Mouse (Mus musculus) gastrocnemius, adult 2 months (tissue): ENCODE data around the gene Lemd1. TPM values are rescaled to one million over a fixed set of nuclear protein-coding genes. Genes with fewer than 3 reads are reported as not detected.

ENCODE experiments used
- DNase-seq: peaks from one replicate; pipeline ENCODE4 v3.0.0; 2022
- H3K27ac ChIP-seq: fragments of 200-600 bp; 2 replicates; pipeline ENCODE4 v1.8.1; 2022; ENCODE audit warnings: mild to moderate bottlenecking
- H3K4me3 ChIP-seq: fragments of 200-600 bp; 2 replicates; pipeline ENCODE4 v1.8.1; 2022; ENCODE audit warnings: mild to moderate bottlenecking, moderate library complexity
- CTCF ChIP-seq: fragments of 200-600 bp; IDR thresholded peaks from 2 replicates; pipeline ENCODE4 v1.8.1; 2022; ENCODE audit warnings: antibody characterized with exemption, mild to moderate bottlenecking, moderate library complexity
- intact Hi-C: fragments of 180-260 bp; cut with DNase I; formaldehyde crosslinking; loops from one replicate; pipeline ENCODE4 v1.15.1; 2025
- long read RNA-seq, 2 experiments: library from polyadenylated mRNA; stranded (forward); transcript quantifications; one replicate each; pipeline ENCODE4 v2.0.0; 2021
- total RNA-seq, 2 experiments: library from RNA; stranded (reverse); gene quantifications; 2 replicates each; pipeline ENCODE4 v1.2.3; 2021

Lemd1 gene
- total RNA-seq: not detected
- long read RNA-seq, experiment 1: 0 reads
- long read RNA-seq, experiment 2: 0 reads

- intact Hi-C loops: no loop called here
- no peak for TF ChIP-seq CTCF
- H3K4me3 ChIP-seq: peak within 1 kb of the TSS; percentile 66
Measured at GRCm38 (mm10) chr1:132191093-132191785, at the start of gene Lemd1, which contains the start of gene AC124108.1. Lemd1 (plus strand) TSS chr1:132191431. AC124108.1 (plus strand) TSS chr1:132191457.

GRCm38 (mm10) chr1:132141753-132142152, 49.5 kb upstream of the Lemd1 start:
- Histone ChIP-seq H3K4me3 (no peak overlapping the region), H3K27ac (no peak overlapping the region)
- TF ChIP-seq CTCF: no peak
- intact Hi-C loops: no loop called here
- DNase-seq: no peak

More at GRCm38 (mm10) chr1:132191093-132191785, at the start of gene Lemd1, which contains the start of gene AC124108.1:
- no peak for DNase-seq
- H3K27ac ChIP-seq: no peak within 1 kb of the TSS

- intact Hi-C loops: no loop called here
- Histone ChIP-seq H3K4me3 (no peak overlapping the region), H3K27ac (no peak overlapping the region)
- TF ChIP-seq CTCF: no peak
- DNase-seq: no peak
Measured at GRCm38 (mm10) chr1:132143079-132143478, 48.2 kb upstream of the Lemd1 start.

- no peak for TF ChIP-seq CTCF
- no peak for DNase-seq
- Histone ChIP-seq H3K27ac (no peak overlapping the region), H3K4me3 (no peak overlapping the region)
- intact Hi-C loops: no loop called here
Measured at GRCm38 (mm10) chr1:132143730-132144129, 47.5 kb upstream of the Lemd1 start.

- DNase-seq: no peak
- intact Hi-C loops: no loop called here
- H3K4me3 ChIP-seq: no peak overlapping the region
- H3K27ac ChIP-seq: no peak overlapping the region
- TF ChIP-seq CTCF: no peak
Measured at GRCm38 (mm10) chr1:132144223-132144622, 47.0 kb upstream of the Lemd1 start.

GRCm38 (mm10) chr1:132144837-132145236, 46.4 kb upstream of the Lemd1 start:
- intact Hi-C loops: no loop called here
- DNase-seq: no peak
- no peak overlapping the region for H3K27ac ChIP-seq
- H3K4me3 ChIP-seq: no peak overlapping the region
- no peak for TF ChIP-seq CTCF

GRCm38 (mm10) chr1:132145973-132146685, 45.1 kb upstream of the Lemd1 start:
- Histone ChIP-seq H3K27ac (no peak overlapping the region), H3K4me3 (no peak overlapping the region)
- no peak for TF ChIP-seq CTCF
- no peak for DNase-seq
- intact Hi-C loops: no loop called here

GRCm38 (mm10) chr1:132149410-132149809, 41.8 kb upstream of the Lemd1 start:
- no peak overlapping the region for H3K4me3 ChIP-seq
- TF ChIP-seq CTCF: no peak
- no peak for DNase-seq
- H3K27ac ChIP-seq: no peak overlapping the region
- intact Hi-C loops: no loop called here

- no peak for DNase-seq
- no peak overlapping the region for H3K27ac ChIP-seq
- no peak overlapping the region for H3K4me3 ChIP-seq
- no peak for TF ChIP-seq CTCF
- intact Hi-C loops: no loop called here
Measured at GRCm38 (mm10) chr1:132150171-132150570, 41.1 kb upstream of the Lemd1 start.

- H3K27ac ChIP-seq: no peak overlapping the region
- no peak for DNase-seq
- no peak for TF ChIP-seq CTCF
- intact Hi-C loops: no loop called here
- H3K4me3 ChIP-seq: no peak overlapping the region
Measured at GRCm38 (mm10) chr1:132150817-132151601, 40.2 kb upstream of the Lemd1 start.

GRCm38 (mm10) chr1:132151908-132152307, 39.3 kb upstream of the Lemd1 start:
- intact Hi-C loops: no loop called here
- Histone ChIP-seq H3K27ac (no peak overlapping the region), H3K4me3 (no peak overlapping the region)
- DNase-seq: no peak
- TF ChIP-seq CTCF: no peak

GRCm38 (mm10) chr1:132153086-132153690, 38.0 kb upstream of the Lemd1 start:
- intact Hi-C loops: loop anchor here (1.0 kb wide), 1 partner anchor 28 kb away; no protein-coding TSS in a partner anchor
- TF ChIP-seq CTCF: no peak
- no peak for DNase-seq
- Histone ChIP-seq H3K4me3 (peak overlapping the region; percentile 23), H3K27ac (peak overlapping the region; percentile 63; the same call in 1 of the 2 replicates)
